Mouse (Mus musculus): ENCODE measurements around the gene Ciao2a. TPM values are rescaled to one million over a fixed set of nuclear protein-coding genes. Genes with fewer than 3 reads are reported as not detected.

Ciao2a gene
- polyA plus RNA-seq, 1 experiment from 2014 or later = 177 TPM

DNA sequence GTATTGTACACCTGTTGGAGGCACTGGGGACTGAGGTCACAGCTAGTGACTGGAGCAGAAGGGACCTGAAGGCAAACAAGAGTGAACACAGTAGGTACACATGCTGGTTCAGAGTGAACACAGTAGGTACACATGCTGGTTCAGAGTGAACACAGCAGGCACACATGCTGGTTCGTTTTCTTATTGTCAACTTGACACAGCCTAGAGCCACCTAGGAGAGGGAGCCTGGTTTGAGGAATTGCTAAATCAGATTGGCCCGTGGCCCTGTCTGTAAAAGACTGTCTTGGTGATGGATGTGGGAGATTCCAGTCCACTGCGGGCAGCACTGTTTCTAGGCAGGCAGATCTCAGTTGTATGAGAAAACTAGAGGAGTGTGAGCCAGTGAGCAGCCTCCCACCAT lies 56.6 kb downstream of the Ciao2a start:
- no peaks in the 10 kb centered on the region for H3K27me3 ChIP-seq
- H3K27ac ChIP-seq = peak overlapping the region; percentile 80

DNA sequence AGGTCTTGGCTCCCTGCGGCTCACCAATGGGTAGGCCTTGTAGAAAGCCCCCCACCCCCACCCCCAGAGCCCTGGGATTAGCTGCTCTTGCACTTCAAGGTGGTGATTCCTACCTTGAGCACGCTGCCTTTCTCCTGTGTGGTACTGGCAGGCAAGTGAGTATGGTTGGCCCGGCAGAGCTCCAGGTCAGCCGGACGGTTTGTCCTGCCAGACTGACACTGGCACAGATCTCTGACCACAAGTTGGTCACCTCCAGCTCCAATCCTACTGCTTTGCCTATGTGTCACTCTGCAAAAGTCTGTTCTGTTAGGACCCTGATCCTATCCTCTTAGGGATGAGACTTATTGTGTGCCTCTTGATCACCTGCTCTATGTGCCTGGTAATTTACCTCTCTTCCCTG lies 58.2 kb downstream of the Ciao2a start:
- no peak overlapping the region for H3K4me2 ChIP-seq
- H3K9me3 ChIP-seq = no peaks in the 10 kb centered on the region
- H3K36me3 ChIP-seq = no peaks in the 10 kb centered on the region
- no peak overlapping the region for H3K4me3 ChIP-seq
- H3K27ac ChIP-seq = no peak overlapping the region
- ATAC-seq (ENCODE audit: insufficient number of reproducible peaks, insufficient read depth, low FRiP score, low TSS enrichment, low read depth) = no peak
- H3K27me3 ChIP-seq = no peaks in the 10 kb centered on the region
- peaks cover 12% of the 10 kb centered on the region for H3K4me1 ChIP-seq
- 62% methylated on average over 5 of the region's 5 CpGs for WGBS
- H3K9ac ChIP-seq = no peak overlapping the region

More for the DNA sequence above, 56.6 kb downstream of the Ciao2a start:
- H3K4me2 ChIP-seq = no peak overlapping the region
- peaks cover 12% of the 10 kb centered on the region for H3K4me1 ChIP-seq
- no peak overlapping the region for H3K4me3 ChIP-seq
- H3K36me3 ChIP-seq = no peaks in the 10 kb centered on the region
- no peak for ATAC-seq (ENCODE audit: insufficient number of reproducible peaks, insufficient read depth, low FRiP score, low TSS enrichment, low read depth)
- no peak overlapping the region for H3K9ac ChIP-seq
- H3K9me3 ChIP-seq = no peaks in the 10 kb centered on the region
- 73% methylated on average over 3 of the region's 3 CpGs for WGBS

DNA sequence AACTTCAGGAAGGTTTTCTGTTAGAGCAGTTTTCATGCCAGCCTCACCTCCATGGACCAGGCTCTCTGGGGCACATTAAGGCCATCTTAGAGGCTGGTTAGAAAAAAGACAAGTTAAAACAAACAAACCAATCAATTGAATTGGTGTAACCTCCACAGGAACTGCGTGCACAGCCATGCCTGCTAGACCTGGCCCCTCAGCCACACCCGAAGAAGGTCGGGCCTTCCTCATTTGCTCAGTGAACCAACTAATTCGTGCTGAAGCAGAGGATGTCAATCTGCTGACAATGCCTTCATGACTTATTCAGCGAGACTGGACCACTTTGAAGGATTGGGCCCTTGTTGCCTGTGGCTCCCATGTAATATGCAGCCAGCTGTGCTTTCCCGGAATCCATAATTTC lies 60.0 kb downstream of the Ciao2a start:
- peaks cover 9% of the 10 kb centered on the region for H3K4me1 ChIP-seq
- no peaks in the 10 kb centered on the region for H3K9me3 ChIP-seq
- H3K9ac ChIP-seq = no peak overlapping the region
- H3K4me2 ChIP-seq = no peak overlapping the region
- H3K27ac ChIP-seq = 0 out of 2 replicates have a peak overlapping the region, but pooled peaks have one; percentile 2
- ATAC-seq (ENCODE audit: insufficient number of reproducible peaks, insufficient read depth, low FRiP score, low TSS enrichment, low read depth) = no peak
- 40% methylated on average over 6 of the region's 6 CpGs for WGBS
- H3K4me3 ChIP-seq = no peak overlapping the region
- H3K36me3 ChIP-seq = no peaks in the 10 kb centered on the region
- no peaks in the 10 kb centered on the region for H3K27me3 ChIP-seq

Other genes with a start within 250 kb of the Ciao2a start
- gene Pclaf, start 236.4 kb upstream of the Ciao2a start, polyA plus RNA-seq (2015; fragmentation: Nextera tagmentation; extraction: Ambion mirVana) = 218 and 232 TPM in 2 replicates
- 40.1 and 40.8 TPM in 2 replicates for gene Trip4, start 217.8 kb upstream of the Ciao2a start, polyA plus RNA-seq (2015; fragmentation: Nextera tagmentation; extraction: Ambion mirVana)
- gene Csnk1g1, start 217.7 kb upstream of the Ciao2a start, polyA plus RNA-seq (2015; fragmentation: Nextera tagmentation; extraction: Ambion mirVana) = 22.8 and 26.0 TPM in 2 replicates
- gene Ppib, start 66.4 kb upstream of the Ciao2a start, polyA plus RNA-seq (2015; fragmentation: Nextera tagmentation; extraction: Ambion mirVana) = 568 and 589 TPM in 2 replicates
- gene Snx22, start 56.9 kb upstream of the Ciao2a start, polyA plus RNA-seq (2015; fragmentation: Nextera tagmentation; extraction: Ambion mirVana) = 5.3 and 5.6 TPM in 2 replicates
- 119 and 131 TPM in 2 replicates for gene Snx1, start within 50 bp of the Ciao2a start, polyA plus RNA-seq (2015; fragmentation: Nextera tagmentation; extraction: Ambion mirVana)
- 5.3 and 6.7 TPM in 2 replicates for gene Dapk2, start 31.6 kb downstream of the Ciao2a start, polyA plus RNA-seq (2015; fragmentation: Nextera tagmentation; extraction: Ambion mirVana)
- gene Herc1, start 223.8 kb downstream of the Ciao2a start, polyA plus RNA-seq (2015; fragmentation: Nextera tagmentation; extraction: Ambion mirVana) = 24.0 and 26.0 TPM in 2 replicates

Data from embryonic facial prominence, embryonic 13.5 days (tissue).